Mouse (Mus musculus) kidney, adult 2 months (tissue): ENCODE measurements at regions not wholly inside any gene's neighbourhood (a gene's known extent, or its start where the extent isn't known, plus 50 kb on each side); places are given as distances from the start of the nearest gene placed in this dataset.

ENCODE experiments used
- DNase-seq: peaks from one replicate; pipeline ENCODE4 v3.0.0; 2021
- H3K27ac ChIP-seq: fragments of 200-500 bp; 2 replicates; pipeline ENCODE4 v1.5.1; 2012; ENCODE audit warnings: low read depth, low read length, control low read depth, inconsistent platforms; ENCODE audit not compliant: insufficient read depth
- H3K27me3 ChIP-seq: fragments of 200-500 bp; replicated peaks from 2 replicates; pipeline ENCODE4 v1.6.1; 2012; ENCODE audit warnings: mild to moderate bottlenecking, moderate library complexity, low read length, inconsistent platforms; ENCODE audit not compliant: control insufficient read depth, insufficient read depth
- H3K36me3 ChIP-seq: fragments of 200-500 bp; 2 replicates; pipeline ENCODE4 v1.6.1; 2012; ENCODE audit warnings: mild to moderate bottlenecking, moderate library complexity, low read length, inconsistent platforms; ENCODE audit not compliant: control insufficient read depth, insufficient read depth
- H3K4me1 ChIP-seq: fragments of 200-500 bp; 2 replicates; pipeline ENCODE4 v1.6.1; 2011; ENCODE audit warnings: low read length; ENCODE audit not compliant: control insufficient read depth, insufficient read depth
- H3K4me3 ChIP-seq: fragments of 200-500 bp; 2 replicates; pipeline ENCODE4 v1.5.1; 2011; ENCODE audit warnings: mild to moderate bottlenecking, low read depth, low read length, control low read depth; ENCODE audit not compliant: insufficient read depth
- CTCF ChIP-seq: fragments of 200-500 bp; conservative IDR thresholded peaks from 2 replicates; pipeline ENCODE4 v1.5.1; 2011; ENCODE audit warnings: low read depth, mild to moderate bottlenecking, control low read depth, low read length, moderate library complexity, mixed read lengths; ENCODE audit not compliant: insufficient read depth, insufficient read length
- POLR2A ChIP-seq: fragments of 200-500 bp; IDR thresholded peaks from one replicate; pipeline ENCODE4 v1.6.1; 2011; ENCODE audit warnings: low read depth, low read length, control low read depth
- WGBS: fragments of 180-500 bp; shearing (Covaris S2); methylation state at CpG from one replicate; pipeline ENCODE4 v1.1.7; 2018; 5-methylcytosine and 5-hydroxymethylcytosine counted together

- H3K4me3 ChIP-seq = no peak overlapping the region
- no peaks in the 10 kb centered on the region for H3K27me3 ChIP-seq
- H3K4me1 ChIP-seq = no peaks in the 10 kb centered on the region
- H3K27ac ChIP-seq = no peak overlapping the region
- no peak for DNase-seq
- TF ChIP-seq CTCF (no peak), POLR2A (no peak)
- H3K36me3 ChIP-seq = no peaks in the 10 kb centered on the region
- WGBS = 97% methylated on average over 2 of the region's 2 CpGs
These were observed 60.4 kb upstream of the C2cd4b start for GRCm38 (mm10) chr9:67698796-67699195.

- H3K4me1 ChIP-seq = no peaks in the 10 kb centered on the region
- TF ChIP-seq CTCF (no peak), POLR2A (no peak)
- peak; percentile 27 for DNase-seq
- no peaks in the 10 kb centered on the region for H3K27me3 ChIP-seq
- no peaks in the 10 kb centered on the region for H3K36me3 ChIP-seq
- peak overlapping the region; percentile 40 for H3K4me3 ChIP-seq
- no peak overlapping the region for H3K27ac ChIP-seq
- WGBS = 32% methylated on average over 35 of the region's 35 CpGs
These were observed 59.2 kb upstream of the C2cd4b start for GRCm38 (mm10) chr9:67699846-67700579.

- WGBS = 48% methylated on average over 5 of the region's 5 CpGs
These were observed 50.8 kb upstream of the C2cd4b start for GRCm38 (mm10) chr9:67708246-67708960.

More at GRCm38 (mm10) chr9:67708246-67708960, 50.8 kb upstream of the C2cd4b start:
- no peak overlapping the region for H3K27ac ChIP-seq
- no peak overlapping the region for H3K4me3 ChIP-seq
- no peaks in the 10 kb centered on the region for H3K36me3 ChIP-seq
- TF ChIP-seq POLR2A (no peak), CTCF (no peak)
- no peaks in the 10 kb centered on the region for H3K27me3 ChIP-seq
- no peak for DNase-seq
- H3K4me1 ChIP-seq = no peaks in the 10 kb centered on the region
